Mouse (Mus musculus): ENCODE measurements around the gene Prkd2.

GRCm38 (mm10) chr7:16844696-16845071, 2.0 kb downstream of the Prkd2 start:
- TF ChIP-seq POLR2A (IDR thresholded peaks at IDR 0.05; ENCODE audit: control insufficient read depth, extremely low read depth, insufficient read depth, low read length, poor library complexity), result no peak
- no peak for TF ChIP-seq CTCF (IDR thresholded peaks at IDR 0.05; ENCODE audit: borderline replicate concordance, control insufficient read depth, extremely low read depth, insufficient read depth, low read length, poor library complexity)
